Mouse (Mus musculus) WW6 (cell line): ENCODE data around the gene Bag3.

Source experiments
- DNase-seq: peaks from one replicate; pipeline ENCODE4 v3.0.0-alpha.2; 2013; ENCODE audit warnings: low read depth, low spot score

Bag3 gene

GRCm38 (mm10) chr7:128537676-128538075 lies 14.3 kb downstream of the Bag3 start:
- no peak for DNase-seq

- DNase-seq, result no peak
Measured at GRCm38 (mm10) chr7:128538196-128538595, 14.8 kb downstream of the Bag3 start.

GRCm38 (mm10) chr7:128538769-128539168 lies 15.4 kb downstream of the Bag3 start:
- no peak for DNase-seq

GRCm38 (mm10) chr7:128540111-128540510 lies 16.7 kb downstream of the Bag3 start:
- no peak for DNase-seq

GRCm38 (mm10) chr7:128540734-128541133 lies 17.3 kb downstream of the Bag3 start:
- DNase-seq, result no peak

GRCm38 (mm10) chr7:128541186-128541585 lies 17.8 kb downstream of the Bag3 start:
- no peak for DNase-seq

- DNase-seq, result no peak
Measured at GRCm38 (mm10) chr7:128541771-128542170, 18.4 kb downstream of the Bag3 start.

GRCm38 (mm10) chr7:128542488-128542887 lies 19.1 kb downstream of the Bag3 start:
- DNase-seq, result no peak

GRCm38 (mm10) chr7:128543148-128543855 lies 19.9 kb downstream of the Bag3 start:
- no peak for DNase-seq

- DNase-seq, result no peak
Measured at GRCm38 (mm10) chr7:128543961-128544360, 20.5 kb downstream of the Bag3 start.

- no peak for DNase-seq
Measured at GRCm38 (mm10) chr7:128544566-128545262, 21.3 kb downstream of the Bag3 start.

GRCm38 (mm10) chr7:128546031-128546430 lies 22.6 kb downstream of the Bag3 start:
- no peak for DNase-seq

- no peak for DNase-seq
Measured at GRCm38 (mm10) chr7:128549137-128549536, 25.7 kb downstream of the Bag3 start.

GRCm38 (mm10) chr7:128550328-128551086 lies 27.1 kb downstream of the Bag3 start:
- DNase-seq, result no peak

GRCm38 (mm10) chr7:128551087-128551457 lies 27.7 kb downstream of the Bag3 start:
- DNase-seq, result no peak

GRCm38 (mm10) chr7:128553105-128553705 lies 29.8 kb downstream of the Bag3 start:
- DNase-seq, result no peak

GRCm38 (mm10) chr7:128554502-128554901 lies 31.1 kb downstream of the Bag3 start:
- no peak for DNase-seq

GRCm38 (mm10) chr7:128555141-128555750 lies 31.8 kb downstream of the Bag3 start:
- no peak for DNase-seq

GRCm38 (mm10) chr7:128556923-128557430 lies 33.6 kb downstream of the Bag3 start:
- DNase-seq, result no peak

GRCm38 (mm10) chr7:128563373-128563772 lies 40.0 kb downstream of the Bag3 start:
- no peak for DNase-seq

- DNase-seq, result no peak
Measured at GRCm38 (mm10) chr7:128566311-128566710, 42.9 kb downstream of the Bag3 start.
